Mouse (Mus musculus) cortical plate, adult 2 months (tissue): ENCODE data around the gene Gm21954.

Experiments used
- CTCF ChIP-seq: fragments of 200-500 bp; IDR thresholded peaks from 2 replicates; pipeline ENCODE4 v1.5.1; 2011; ENCODE audit warnings: mild to moderate bottlenecking, control low read depth, low read length; ENCODE audit not compliant: insufficient read depth; ENCODE audit errors: extremely low read depth
- POLR2A ChIP-seq: fragments of 200-500 bp; IDR thresholded peaks from 2 replicates; pipeline ENCODE4 v1.6.1; 2011; ENCODE audit warnings: mild to moderate bottlenecking, low read length, control low read depth; ENCODE audit not compliant: insufficient read depth; ENCODE audit errors: extremely low read depth

- TF ChIP-seq CTCF (no peak), POLR2A (no peak)
Observed at GRCm38 (mm10) chr3:55430022-55430549, 41.9 kb downstream of the Gm21954 start.
